Mouse (Mus musculus) heart, adult 18-20 months (tissue): ENCODE measurements around the gene Nfix. TPM values are rescaled to one million over a fixed set of nuclear protein-coding genes. Genes with fewer than 3 reads are reported as not detected.
A peak's percentile ranks its signal among the peaks of the same experiment; 100 is the strongest.

Experiments
- DNase-seq, 2 experiments: peaks; one replicate each; pipeline ENCODE4 v3.0.0; 2021 to 2022; ENCODE audit warnings: mixed read lengths in 1 of 2
- total RNA-seq, 2 experiments: library from RNA; stranded (reverse); gene quantifications; 2 replicates each; pipeline ENCODE4 v1.2.3; 2021

Nfix gene
- total RNA-seq, 2 experiments from 2014 or later = 250 to 260 TPM

DNA sequence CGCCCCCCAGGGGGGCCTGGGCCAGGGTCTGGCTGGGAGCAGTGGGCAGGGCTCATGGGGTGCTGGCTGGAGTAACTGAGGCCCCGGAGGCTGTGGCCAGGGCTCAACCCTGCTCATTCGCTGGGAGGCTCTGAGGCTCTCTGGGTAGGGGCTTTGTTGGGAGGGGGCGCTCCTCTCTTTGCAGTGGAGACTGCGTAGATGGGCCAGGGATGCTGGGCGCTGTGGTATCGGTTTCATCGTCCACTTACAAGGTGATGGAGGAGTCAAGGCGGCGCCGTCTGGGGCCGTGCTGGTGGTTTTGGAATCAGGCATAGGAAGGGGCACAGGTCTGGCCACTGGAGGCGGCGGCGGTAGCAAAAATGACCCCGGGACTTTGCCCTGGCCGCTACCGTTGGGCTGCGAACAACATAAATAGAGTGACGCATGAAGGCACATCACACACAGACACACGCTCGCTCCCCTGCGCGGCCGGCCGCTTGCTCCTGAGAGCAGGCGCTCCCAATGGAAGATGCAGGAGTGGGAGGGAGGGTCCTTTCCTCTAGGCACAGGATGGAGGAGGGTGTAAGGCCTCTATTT lies 84.2 kb downstream of the Nfix start:
- no peak for DNase-seq

DNA sequence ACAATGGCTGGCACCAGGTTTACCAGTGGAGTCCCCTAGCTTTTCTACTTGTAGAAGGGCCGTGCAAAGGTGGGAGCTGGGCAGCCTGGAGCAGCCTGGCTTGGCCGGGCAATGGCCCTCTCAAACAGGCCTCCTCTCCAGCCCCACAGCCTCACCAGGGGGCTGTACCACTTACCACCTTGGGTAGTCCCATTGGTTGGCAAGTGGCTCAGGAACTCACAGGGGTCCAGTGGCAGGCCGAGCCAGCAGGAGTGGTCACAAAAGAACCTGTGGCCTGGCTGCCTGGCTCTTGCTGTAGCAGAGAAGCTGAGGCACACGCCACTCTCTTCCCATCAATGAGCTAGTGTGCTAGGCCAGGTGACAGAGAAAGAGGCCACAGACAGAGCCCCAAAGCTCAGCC lies 86.0 kb downstream of the Nfix start:
- no peak for DNase-seq

DNA sequence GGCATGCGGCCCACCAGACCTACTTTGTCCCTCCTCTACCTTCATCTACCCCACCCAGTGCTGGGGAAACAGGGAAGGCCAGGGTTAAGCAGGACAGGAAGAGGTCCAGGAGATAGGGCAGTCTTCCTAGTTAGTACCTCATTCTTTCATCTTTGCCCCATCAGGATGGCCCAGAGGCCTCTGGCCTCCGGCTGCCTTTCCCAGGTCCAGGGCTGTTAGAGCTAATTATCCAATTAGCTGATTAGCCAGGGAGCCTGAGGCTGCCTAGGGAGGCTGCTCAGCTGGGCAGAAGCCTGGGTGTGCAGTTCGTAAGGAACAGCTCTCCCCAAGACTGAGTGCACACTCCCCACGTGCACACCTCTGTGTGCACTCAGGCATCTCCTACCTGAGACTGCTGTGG lies 86.8 kb downstream of the Nfix start:
- no peak for DNase-seq

DNA sequence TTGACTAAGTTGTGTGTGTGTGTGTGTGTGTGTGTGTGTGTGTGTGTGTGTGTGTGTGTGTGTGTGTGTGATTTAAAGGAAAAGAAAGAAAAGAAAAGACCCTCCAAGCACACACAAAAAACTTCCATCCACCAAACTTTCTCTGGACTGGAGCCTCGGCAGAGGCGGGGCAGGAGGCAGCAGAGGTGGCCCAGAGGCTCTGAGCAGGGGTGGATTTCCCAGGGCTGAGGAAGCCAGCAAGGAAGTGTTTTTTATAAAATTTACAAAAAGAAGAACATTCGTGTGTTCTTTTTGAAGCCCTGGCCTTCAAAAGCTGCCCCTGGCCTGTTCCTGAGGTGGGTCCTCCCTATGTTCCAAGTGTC lies 87.4 kb downstream of the Nfix start:
- DNase-seq = no peak

DNA sequence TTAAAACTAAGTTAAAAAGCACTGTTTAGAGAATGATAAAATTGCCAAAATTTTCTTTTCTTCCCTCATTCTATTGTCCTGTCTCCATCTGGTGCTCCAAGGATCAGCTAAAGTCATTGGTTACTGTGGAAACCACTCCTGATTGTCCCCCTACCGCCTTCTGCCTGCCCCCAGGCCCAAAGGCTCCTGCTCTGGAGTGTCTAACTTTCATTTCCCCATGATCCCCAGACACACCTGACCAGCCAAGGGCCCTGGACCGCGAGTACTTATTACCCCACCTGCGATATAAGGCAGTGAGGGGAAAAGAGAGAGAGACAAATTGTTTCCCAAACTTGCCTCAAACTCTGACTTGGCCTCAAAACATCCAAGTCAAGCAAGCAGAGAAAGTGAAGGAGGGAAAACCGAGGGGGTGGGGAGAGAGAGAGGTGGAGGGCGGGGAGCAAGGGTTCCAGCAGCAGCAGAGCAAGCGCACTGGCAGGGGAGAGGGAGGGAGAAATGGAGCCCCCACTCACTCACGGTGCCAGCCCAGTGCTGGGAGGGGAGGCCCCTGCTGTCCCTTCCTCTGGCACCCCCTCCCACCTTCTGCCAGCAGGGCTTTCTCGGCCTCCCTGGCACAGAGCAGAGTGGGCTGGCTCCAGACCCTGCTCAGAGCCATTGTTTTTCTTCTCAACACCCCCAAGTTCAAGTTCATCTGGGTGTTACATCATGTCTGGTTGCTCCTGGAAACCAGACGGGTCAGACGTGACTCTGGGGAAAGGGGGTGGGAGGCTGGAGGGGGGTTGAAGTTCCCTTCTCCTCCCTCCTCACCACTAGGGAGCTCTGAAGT lies 88.0 kb downstream of the Nfix start:
- peak; percentile 74 to 79 for DNase-seq

DNA sequence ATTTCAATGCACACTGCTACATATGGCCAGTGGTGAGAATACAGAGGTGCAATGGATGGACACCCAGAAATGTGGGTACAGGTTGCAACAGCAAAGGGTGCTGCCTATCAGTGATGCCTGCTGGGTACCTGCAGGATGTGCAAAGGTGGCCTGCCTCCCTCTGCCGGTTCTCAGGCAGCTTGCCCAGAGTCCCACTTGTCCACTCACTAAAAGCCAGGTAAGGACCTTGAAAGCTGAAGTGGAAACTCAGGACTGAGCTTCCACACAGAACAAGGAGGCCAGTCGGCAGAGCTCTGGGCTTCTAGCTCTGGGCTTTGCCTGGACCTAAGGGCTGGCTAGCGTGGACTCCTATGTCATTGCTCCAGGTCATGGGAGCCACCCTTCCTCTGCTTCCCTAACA lies 88.8 kb downstream of the Nfix start:
- DNase-seq = no peak

DNA sequence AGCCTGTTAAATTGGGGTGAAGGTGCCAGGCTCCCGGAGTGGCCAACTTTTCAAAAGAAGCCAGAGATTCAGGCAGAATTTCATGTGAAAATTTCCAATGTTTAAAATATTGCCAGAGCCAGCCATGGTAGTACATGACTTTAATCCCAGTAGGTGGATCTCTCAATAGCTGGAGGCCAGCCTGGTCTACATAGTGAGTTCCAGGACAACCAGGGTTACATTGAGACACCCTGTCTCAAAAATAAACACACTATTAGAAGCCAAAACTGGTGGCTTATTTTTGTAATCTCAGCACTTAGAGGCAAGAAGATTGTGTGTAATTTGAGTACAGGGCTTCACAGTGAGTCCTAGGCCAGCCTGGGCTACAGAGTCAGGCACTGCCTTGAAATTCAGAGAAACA lies 90.2 kb downstream of the Nfix start:
- DNase-seq = no peak

DNA sequence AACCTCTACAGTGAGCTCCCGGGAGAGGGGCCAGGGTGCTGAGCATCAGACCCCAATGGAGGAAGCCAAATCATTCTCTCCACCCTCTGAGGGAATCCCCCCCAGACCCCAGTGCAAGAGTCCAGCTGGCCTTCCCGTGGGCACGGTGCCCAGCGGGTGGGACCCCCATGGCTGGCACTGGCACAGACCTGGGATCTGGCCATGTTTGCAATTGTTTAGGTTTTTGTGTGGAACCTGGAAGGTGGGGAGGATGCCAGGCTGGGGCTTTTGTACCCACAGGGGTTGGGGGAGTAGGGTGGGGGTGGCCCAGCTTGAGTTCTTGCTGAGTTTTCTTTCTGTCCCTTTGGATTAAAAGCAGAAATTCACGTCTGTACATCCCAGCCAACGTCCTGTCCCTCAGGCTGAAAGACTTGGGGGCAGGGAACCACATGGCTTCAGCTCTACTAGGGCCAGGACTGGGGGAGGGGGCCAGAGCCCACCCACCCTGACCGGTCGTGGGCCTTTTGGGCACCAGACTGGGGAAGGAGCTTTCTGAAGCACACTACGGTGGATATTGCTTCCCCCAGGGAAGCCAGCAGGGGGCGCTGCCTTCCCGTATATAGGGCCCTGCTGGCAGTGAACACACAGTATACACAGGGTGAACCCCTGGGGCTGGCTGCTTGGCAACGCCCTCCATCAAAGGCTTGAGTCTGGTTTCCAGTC lies 91.2 kb downstream of the Nfix start:
- peak; percentile 90 to 92 for DNase-seq

DNA sequence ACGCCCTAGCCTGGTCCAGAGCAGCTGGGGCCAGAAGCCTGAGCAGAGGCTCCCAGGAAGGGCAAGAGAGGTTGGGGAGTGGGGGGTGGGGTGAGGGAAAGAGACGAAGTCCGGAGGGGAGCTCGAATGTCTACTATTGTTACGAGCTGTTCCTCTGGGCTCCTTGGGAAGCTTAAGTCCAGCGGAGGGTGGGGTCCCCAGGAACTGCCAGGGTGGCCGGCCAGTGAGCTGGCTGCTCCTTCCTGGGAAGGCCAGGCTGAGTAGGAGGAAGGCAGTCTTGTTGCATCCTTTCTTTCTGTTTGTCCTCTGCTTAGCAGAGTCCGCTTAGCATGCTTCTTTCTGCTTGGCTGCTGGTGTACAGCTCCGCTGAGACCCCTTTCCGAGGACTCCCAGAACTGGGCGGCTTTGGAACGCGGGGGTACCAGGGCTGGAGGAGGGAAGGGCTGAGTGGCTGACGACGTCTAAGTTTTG lies 92.0 kb downstream of the Nfix start:
- DNase-seq = peak in 1 of 2 experiments; percentile 56

DNA sequence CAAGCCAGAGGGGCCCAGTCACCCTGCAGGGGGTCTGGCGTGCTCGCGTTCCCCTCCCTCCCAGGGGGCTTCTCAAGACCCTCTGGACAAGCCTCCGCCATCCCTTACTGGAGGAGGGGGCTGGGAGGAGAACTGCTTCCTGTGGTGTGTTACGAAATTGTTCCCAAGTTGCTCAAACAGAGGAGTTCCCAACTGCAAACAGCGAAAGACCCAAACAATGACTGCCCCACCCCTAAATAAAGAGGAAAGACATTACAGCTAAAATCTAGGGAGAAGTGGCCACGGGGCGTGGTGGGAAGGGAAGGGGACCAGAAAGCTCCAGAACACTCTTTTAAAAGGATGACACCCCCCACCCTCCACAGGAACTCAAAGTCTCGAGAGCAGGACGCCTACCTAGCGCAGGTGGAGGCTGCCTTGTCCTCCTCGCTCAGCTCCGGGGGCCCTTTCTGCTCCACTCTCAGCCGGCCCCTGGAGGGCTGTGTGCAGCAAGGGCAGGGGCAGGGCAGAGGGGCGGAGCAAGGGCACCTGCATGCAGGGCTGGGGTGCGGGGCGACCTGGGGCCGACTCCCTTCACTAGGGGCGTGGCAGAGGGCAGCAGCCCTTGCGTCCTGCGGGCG lies 92.8 kb downstream of the Nfix start:
- peak in 1 of 2 experiments; percentile 80 for DNase-seq

DNA sequence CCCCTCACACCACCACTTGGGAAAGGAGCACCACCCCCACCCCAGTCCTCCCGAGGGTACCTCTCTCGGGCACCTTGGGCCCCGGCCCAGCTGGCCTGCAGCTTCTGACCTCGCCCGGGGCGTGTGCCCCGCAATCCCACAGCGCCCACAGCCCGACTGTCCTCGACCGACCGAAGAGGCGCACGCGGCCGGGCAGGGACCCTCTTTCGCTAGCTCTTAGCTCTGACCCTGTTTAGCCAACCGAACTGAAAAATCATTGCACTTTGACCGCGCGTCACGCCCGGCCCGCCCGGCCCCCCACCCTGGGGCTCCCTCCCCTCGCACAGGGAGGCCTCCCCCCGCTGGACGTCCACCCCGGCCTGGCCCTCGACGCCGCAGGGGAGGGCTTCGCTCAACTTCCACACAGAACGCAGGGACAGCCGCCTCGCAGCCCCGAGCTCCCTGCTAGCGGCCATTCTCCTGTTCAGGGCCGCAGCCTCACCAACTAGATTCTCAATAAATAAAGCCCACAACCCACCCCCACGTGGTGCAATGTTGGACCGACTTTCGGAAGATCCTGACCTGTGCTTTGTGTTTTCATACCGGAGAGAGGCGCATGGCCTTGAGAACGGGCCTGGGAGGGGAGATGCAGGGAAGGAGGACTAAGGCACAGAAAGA lies 93.4 kb downstream of the Nfix start:
- peak; percentile 70 to 71 for DNase-seq

DNA sequence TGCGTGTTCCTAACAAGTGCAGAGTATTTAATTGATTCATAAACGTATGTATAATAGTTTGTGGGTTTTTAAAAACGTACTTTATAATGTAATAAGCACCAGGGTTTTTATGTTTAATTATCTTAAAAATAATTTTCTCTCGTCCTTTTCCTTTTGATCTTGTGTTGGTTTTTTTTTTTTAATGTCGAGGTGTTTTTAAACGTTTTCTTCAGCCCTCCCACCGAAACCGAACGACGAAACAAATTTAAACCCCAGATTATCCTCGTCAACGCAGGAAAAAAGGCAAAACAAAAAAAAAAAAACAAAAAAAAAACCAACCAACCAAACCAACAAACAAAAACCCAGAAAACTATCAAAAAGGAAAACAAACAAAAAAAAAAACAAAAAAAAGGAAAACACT lies 94.2 kb downstream of the Nfix start:
- DNase-seq = no peak

DNA sequence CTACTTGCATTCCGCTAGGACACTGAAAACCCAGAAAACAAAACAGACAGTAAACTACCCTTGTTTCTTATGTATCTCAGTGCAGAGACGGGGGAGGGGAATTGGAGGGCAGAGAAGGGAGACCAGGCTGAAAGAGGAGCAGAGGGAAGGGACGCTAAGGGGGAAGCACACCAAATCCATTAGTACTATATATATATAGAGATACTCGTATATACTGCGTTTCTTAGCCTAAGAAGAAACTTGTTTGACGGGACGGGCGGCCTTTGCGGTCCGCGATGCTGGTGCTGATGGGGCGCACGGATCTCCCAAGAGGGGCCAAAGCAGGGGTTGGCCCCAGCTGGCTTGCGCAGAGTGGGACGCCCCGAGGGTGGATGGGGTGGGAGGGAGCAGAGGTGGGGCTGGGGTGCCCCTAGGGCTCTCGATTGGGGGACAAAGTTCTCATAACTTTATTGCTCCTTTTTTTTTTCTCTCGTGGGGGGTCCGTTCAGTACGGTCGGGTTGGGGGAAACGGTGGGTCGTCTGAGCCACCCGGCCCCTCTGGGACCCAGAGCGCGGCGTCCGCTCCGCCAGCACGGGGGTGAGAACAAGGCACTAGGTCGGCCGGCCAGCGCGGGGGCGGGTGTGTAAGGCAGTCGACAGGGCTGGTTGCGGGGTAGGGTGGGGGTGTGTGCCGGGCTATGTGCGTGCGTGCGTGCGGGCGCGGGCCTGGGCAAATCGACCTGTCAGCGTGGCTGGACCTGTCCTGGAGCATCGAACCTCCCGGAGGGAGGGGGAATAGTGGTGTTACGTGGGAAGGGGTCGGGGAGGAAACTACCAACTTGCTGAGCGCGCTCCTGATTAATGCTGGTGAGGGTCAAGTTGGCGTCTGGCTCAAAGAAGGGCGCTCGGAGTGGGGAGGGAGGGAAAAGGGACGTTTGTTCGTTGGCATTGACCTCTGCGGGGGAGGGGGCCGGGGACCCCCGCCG lies 95.0 kb downstream of the Nfix start:
- peak; percentile 59 to 65 for DNase-seq

DNA sequence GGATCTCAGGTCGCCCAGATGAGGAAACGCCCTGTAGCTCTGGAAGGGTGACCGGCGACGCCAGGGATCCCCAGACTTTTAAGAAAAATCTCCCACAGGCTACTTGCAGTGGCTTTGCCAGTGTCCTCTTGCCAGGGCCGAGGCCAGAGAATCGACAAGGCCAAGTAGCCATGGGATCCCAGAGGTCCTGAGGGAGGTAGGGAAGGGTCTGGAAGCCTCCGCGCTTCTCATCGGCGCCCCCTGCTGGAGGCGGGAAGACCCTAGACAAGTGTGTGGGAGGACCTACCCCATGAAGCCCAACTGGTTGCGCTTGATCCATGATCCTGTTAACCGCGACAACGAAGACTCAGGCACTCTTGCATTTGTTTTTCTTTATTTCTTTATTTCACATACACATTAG lies 95.8 kb downstream of the Nfix start:
- DNase-seq = peak; percentile 88 to 91

DNA sequence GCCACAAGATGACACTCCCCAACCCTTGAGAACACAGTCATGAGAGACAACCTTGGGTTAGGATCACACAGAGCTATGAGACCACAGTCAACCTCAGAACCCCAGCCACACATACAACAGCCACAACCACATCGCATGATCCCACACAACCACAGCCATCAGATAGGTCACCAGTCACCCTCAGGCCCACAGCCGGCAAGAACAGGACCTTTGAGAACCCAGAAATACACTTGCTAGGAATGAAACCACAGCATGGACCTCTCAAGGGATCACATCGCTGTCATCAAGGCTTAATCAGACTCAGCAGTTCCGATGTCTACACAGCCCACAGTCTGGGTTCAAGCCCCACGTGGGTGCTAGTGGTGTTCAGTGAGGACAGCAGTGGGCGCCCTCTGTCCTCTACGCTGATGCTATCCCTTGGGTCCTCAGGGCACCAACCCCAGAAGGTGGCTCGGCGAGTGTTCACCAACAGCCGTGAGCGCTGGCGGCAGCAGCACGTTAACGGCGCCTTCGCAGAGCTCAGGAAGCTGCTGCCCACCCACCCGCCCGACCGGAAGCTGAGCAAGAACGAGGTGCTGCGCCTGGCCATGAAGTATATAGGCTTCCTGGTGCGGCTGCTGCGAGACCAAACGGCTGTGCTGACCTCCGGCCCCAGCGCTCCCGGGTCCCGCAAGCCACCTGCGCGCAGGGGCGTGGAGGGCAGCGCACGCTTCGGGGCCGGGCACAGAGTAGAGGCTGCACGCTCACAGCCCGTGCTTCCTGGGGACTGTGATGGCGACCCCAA lies 96.5 kb downstream of the Nfix start:
- peak in 1 of 2 experiments; percentile 38 for DNase-seq

DNA sequence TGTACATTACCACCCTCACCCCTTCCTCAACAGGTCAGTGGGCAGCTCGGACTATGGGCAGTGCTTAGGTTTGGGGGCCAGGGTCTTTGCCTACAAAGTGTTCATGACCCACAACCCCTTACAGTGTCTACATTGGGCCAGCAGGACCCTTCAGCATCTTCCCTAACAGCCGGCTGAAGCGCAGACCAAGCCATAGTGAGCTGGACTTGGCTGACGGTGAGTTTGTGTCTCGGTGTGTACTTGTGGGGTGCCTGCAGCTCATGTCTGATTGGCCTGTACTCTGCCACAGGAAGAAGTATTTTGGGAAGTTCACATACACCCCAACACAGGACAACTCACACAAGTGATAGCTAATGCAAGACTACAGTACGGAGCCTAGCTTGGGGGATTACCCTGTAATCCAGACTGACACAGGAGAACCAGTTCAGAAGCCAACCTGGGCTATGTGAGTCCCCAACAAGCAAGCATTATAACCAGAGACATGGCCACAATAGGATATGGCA lies 97.1 kb downstream of the Nfix start:
- peak in 1 of 2 experiments; percentile 42 for DNase-seq

DNA sequence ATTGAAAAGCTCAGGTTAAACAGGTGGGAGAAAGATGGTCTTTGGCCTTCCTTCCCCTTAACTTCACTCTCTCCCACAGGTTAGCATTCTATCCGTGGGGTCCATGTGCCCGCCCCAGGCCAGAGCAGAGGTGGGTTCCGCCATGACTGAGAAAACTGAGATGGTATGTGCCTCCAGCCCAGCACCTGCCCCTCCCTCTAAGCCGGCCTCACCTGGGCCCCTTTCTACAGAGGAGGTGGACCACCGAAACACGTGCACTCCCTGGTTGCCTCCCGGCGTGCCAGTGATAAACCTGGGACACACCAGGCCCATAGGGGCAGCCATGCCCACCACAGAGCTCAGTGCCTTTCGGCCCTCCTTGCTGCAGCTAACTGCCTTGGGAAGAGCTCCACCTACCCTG lies 97.6 kb downstream of the Nfix start:
- DNase-seq = no peak

DNA sequence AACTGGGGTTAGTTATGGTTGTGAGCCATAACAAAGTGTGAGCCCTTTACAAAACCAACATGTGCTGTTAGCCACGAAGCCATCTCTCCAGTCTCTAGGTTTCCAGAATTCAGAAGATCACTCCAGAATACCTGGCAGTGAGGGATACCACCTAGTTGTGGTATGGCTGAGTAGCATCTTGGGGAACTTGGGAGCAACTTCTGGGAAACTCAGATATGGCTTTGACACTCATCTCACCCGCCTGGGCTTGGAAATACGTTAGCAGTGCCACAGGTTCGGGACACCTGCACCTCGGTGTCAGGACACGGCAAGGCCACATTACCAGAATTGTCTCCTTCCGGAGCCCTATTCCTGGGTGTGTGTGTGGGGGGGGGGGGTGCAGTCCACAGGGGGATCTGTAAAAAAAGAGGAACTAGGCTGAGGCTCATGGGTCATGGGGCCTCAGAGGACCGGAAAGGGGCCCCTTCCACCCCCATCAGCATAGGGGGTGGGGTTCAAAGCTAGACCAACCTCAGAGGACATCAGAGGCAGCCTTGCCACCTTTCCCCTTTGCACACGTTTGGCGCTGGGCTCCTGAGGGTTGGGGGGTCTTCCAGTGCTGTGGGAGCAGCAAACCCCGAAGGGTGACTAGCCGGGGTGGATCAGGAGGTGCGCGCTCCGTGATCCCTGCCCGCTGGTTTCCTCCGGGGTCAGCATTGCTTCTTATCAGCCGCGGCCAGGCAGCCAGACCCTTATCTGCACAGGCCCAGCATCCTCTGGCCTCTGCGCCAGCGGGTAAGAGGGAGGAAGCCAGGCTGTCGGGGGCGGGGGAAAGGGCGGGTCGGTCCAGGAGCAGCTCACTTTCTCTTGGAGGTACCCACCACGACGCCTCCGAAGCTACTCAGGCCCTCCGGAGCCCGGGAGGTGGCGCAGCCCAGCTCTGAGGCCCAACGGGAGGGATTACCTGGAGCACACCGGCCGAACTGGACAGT lies 98.9 kb downstream of the Nfix start, which contains the start of gene Lyl1:
Gene Lyl1, plus strand, starts transcription at position 517 of the 971 bp plus-strand sequence.
- DNase-seq = peak; percentile 78 to 92

DNA sequence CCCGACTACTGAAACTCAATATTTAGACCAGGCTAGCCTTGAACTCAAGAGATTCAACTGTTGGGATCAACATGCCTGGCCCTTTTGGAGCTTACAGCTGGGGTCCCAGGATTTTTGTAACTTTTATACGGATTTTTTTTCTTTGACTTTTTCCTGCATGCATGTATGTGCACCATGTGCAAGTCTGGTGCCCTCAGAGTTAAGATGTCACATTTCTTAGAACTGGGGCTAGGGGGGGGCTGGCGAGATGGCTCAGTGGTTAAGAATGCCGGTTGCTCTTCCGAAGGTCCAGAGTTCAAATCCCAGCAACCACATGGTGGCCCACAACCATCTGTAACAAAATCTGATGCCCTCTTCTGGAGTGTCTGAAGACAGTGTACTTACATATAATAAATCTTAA lies 99.6 kb downstream of the Nfix start:
- DNase-seq = no peak
